Mouse (Mus musculus): ENCODE results near the gene Fmnl1. TPM values are rescaled to one million over a fixed set of nuclear protein-coding genes. Genes with fewer than 3 reads are reported as not detected.

Gene Fmnl1
- polyA plus RNA-seq, 1 experiment from 2014 or later = 2.6 TPM

GRCm38 (mm10) chr11:103164391-103164790, 6.5 kb upstream of the Fmnl1 start:
- WGBS = 13% methylated on average over 10 of the region's 10 CpGs

GRCm38 (mm10) chr11:103168690-103169390, 2.1 kb upstream of the Fmnl1 start:
- H3K9me3 ChIP-seq = no peaks in the 10 kb centered on the region
- H3K36me3 ChIP-seq = no peaks in the 10 kb centered on the region
- ATAC-seq (ENCODE audit: extremely low read depth, insufficient number of reproducible peaks, low FRiP score, low TSS enrichment) = no peak
- peaks cover 71% of the 10 kb centered on the region for H3K27me3 ChIP-seq (replicated peaks)
- H3K4me2 ChIP-seq = no peak overlapping the region
- H3K9ac ChIP-seq = no peak overlapping the region
- WGBS = 25% methylated on average over 9 of the region's 9 CpGs
- peaks cover 25% of the 10 kb centered on the region for H3K4me1 ChIP-seq
- H3K27ac ChIP-seq (replicated peaks) = no peak overlapping the region
- no peak overlapping the region for H3K4me3 ChIP-seq

More at GRCm38 (mm10) chr11:103164391-103164790, 6.5 kb upstream of the Fmnl1 start:
- H3K36me3 ChIP-seq = no peaks in the 10 kb centered on the region
- no peak for ATAC-seq (ENCODE audit: extremely low read depth, insufficient number of reproducible peaks, low FRiP score, low TSS enrichment)
- peaks cover 26% of the 10 kb centered on the region for H3K27me3 ChIP-seq (replicated peaks)
- no peak overlapping the region; the same call in 1 of the 2 replicates for H3K4me3 ChIP-seq
- peak overlapping the region; percentile 35 for H3K4me2 ChIP-seq
- no peak overlapping the region for H3K27ac ChIP-seq (replicated peaks)
- H3K9me3 ChIP-seq = no peaks in the 10 kb centered on the region
- H3K4me1 ChIP-seq = peaks cover 8% of the 10 kb centered on the region
- H3K9ac ChIP-seq = 0 out of 2 replicates have a peak overlapping the region, but pooled peaks have one; percentile 28

GRCm38 (mm10) chr11:103169664-103170063, 1.2 kb upstream of the Fmnl1 start:
- Histone ChIP-seq H3K4me2 (no peak overlapping the region), H3K27me3 (replicated peaks) (peaks cover 72% of the 10 kb centered on the region), H3K9ac (no peak overlapping the region), H3K4me1 (peaks cover 23% of the 10 kb centered on the region), H3K4me3 (no peak overlapping the region), H3K9me3 (no peaks in the 10 kb centered on the region), H3K27ac (replicated peaks) (no peak overlapping the region), H3K36me3 (no peaks in the 10 kb centered on the region)
- no peak for ATAC-seq (ENCODE audit: extremely low read depth, insufficient number of reproducible peaks, low FRiP score, low TSS enrichment)
- WGBS = 77% methylated on average over 5 of the region's 5 CpGs

GRCm38 (mm10) chr11:103170111-103170493, 805 bp upstream of the Fmnl1 start:
- Histone ChIP-seq H3K27me3 (replicated peaks) (peaks cover 72% of the 10 kb centered on the region), H3K4me3 (peak overlapping the region; percentile 68), H3K36me3 (no peaks in the 10 kb centered on the region), H3K9me3 (no peaks in the 10 kb centered on the region), H3K27ac (replicated peaks) (no peak overlapping the region), H3K9ac (peak overlapping the region; percentile 83), H3K4me1 (peaks cover 27% of the 10 kb centered on the region), H3K4me2 (peak overlapping the region; percentile 96)
- ATAC-seq (ENCODE audit: extremely low read depth, insufficient number of reproducible peaks, low FRiP score, low TSS enrichment) = no peak
- WGBS = 44% methylated on average over 3 of the region's 3 CpGs

GRCm38 (mm10) chr11:103171286-103171620, 346 bp downstream of the Fmnl1 start:
- H3K4me1 ChIP-seq = peaks cover 35% of the 10 kb centered on the region
- no peak for ATAC-seq (ENCODE audit: extremely low read depth, insufficient number of reproducible peaks, low FRiP score, low TSS enrichment)
- peak overlapping the region; percentile 83 for H3K9ac ChIP-seq
- peak overlapping the region; percentile 96 for H3K4me2 ChIP-seq
- H3K9me3 ChIP-seq = no peaks in the 10 kb centered on the region
- 3% methylated on average over 23 of the region's 23 CpGs for WGBS
- H3K27ac ChIP-seq (replicated peaks) = no peak overlapping the region
- peak overlapping the region; percentile 68 for H3K4me3 ChIP-seq
- peaks cover 67% of the 10 kb centered on the region for H3K27me3 ChIP-seq (replicated peaks)
- H3K36me3 ChIP-seq = no peaks in the 10 kb centered on the region

- H3K36me3 ChIP-seq = no peaks in the 10 kb centered on the region
- H3K9me3 ChIP-seq = no peaks in the 10 kb centered on the region
- H3K27ac ChIP-seq (replicated peaks) = 0 out of 2 replicates have a peak overlapping the region, but pooled peaks have one; percentile 12
These were observed 940 bp downstream of the Fmnl1 start for GRCm38 (mm10) chr11:103171703-103172391.

GRCm38 (mm10) chr11:103172392-103173040, 1.6 kb downstream of the Fmnl1 start:
- 41% methylated on average over 6 of the region's 6 CpGs for WGBS
- Histone ChIP-seq H3K4me2 (peak overlapping the region; percentile 96; the same call in 1 of the 2 replicates), H3K4me1 (peaks cover 46% of the 10 kb centered on the region), H3K9me3 (no peaks in the 10 kb centered on the region), H3K4me3 (0 out of 2 replicates have a peak overlapping the region, but pooled peaks have one; percentile 68), H3K27ac (replicated peaks) (no peak overlapping the region), H3K27me3 (replicated peaks) (peaks cover 60% of the 10 kb centered on the region), H3K36me3 (no peaks in the 10 kb centered on the region), H3K9ac (no peak overlapping the region)
- no peak for ATAC-seq (ENCODE audit: extremely low read depth, insufficient number of reproducible peaks, low FRiP score, low TSS enrichment)

More at GRCm38 (mm10) chr11:103171703-103172391, 940 bp downstream of the Fmnl1 start:
- WGBS = 38% methylated on average over 9 of the region's 9 CpGs
- Histone ChIP-seq H3K27me3 (replicated peaks) (peaks cover 63% of the 10 kb centered on the region), H3K4me2 (peak overlapping the region; percentile 96), H3K9ac (peak overlapping the region; percentile 83; the same call in 1 of the 2 replicates), H3K4me3 (peak overlapping the region; percentile 68), H3K4me1 (peaks cover 39% of the 10 kb centered on the region)
- ATAC-seq (ENCODE audit: extremely low read depth, insufficient number of reproducible peaks, low FRiP score, low TSS enrichment) = no peak

GRCm38 (mm10) chr11:103173041-103173770, 2.3 kb downstream of the Fmnl1 start:
- peaks cover 56% of the 10 kb centered on the region for H3K27me3 ChIP-seq (replicated peaks)

GRCm38 (mm10) chr11:103173771-103174344, 3.0 kb downstream of the Fmnl1 start:
- WGBS = 83% methylated on average over 11 of the region's 11 CpGs
- no peak overlapping the region for H3K27ac ChIP-seq (replicated peaks)
- no peaks in the 10 kb centered on the region for H3K9me3 ChIP-seq
- no peak overlapping the region for H3K9ac ChIP-seq
- no peaks in the 10 kb centered on the region for H3K36me3 ChIP-seq
- no peak overlapping the region for H3K4me3 ChIP-seq
- H3K4me2 ChIP-seq = no peak overlapping the region
- peaks cover 51% of the 10 kb centered on the region for H3K27me3 ChIP-seq (replicated peaks)
- H3K4me1 ChIP-seq = peaks cover 55% of the 10 kb centered on the region
- no peak for ATAC-seq (ENCODE audit: extremely low read depth, insufficient number of reproducible peaks, low FRiP score, low TSS enrichment)

More at GRCm38 (mm10) chr11:103173041-103173770, 2.3 kb downstream of the Fmnl1 start:
- H3K4me3 ChIP-seq = no peak overlapping the region
- ATAC-seq (ENCODE audit: extremely low read depth, insufficient number of reproducible peaks, low FRiP score, low TSS enrichment) = no peak
- no peak overlapping the region for H3K4me2 ChIP-seq
- H3K27ac ChIP-seq (replicated peaks) = no peak overlapping the region
- 79% methylated on average over 7 of the region's 7 CpGs for WGBS
- peaks cover 53% of the 10 kb centered on the region for H3K4me1 ChIP-seq
- H3K9ac ChIP-seq = no peak overlapping the region
- H3K36me3 ChIP-seq = no peaks in the 10 kb centered on the region
- no peaks in the 10 kb centered on the region for H3K9me3 ChIP-seq

GRCm38 (mm10) chr11:103174411-103174832, 3.5 kb downstream of the Fmnl1 start:
- H3K4me3 ChIP-seq = no peak overlapping the region
- peaks cover 46% of the 10 kb centered on the region for H3K27me3 ChIP-seq (replicated peaks)
- H3K36me3 ChIP-seq = no peaks in the 10 kb centered on the region
- H3K27ac ChIP-seq (replicated peaks) = no peak overlapping the region
- no peak for ATAC-seq (ENCODE audit: extremely low read depth, insufficient number of reproducible peaks, low FRiP score, low TSS enrichment)
- no peak overlapping the region for H3K9ac ChIP-seq
- H3K4me2 ChIP-seq = no peak overlapping the region
- no peaks in the 10 kb centered on the region for H3K9me3 ChIP-seq
- H3K4me1 ChIP-seq = peaks cover 55% of the 10 kb centered on the region
- 74% methylated on average over 5 of the region's 5 CpGs for WGBS

Data from heart, embryonic 13.5 days (tissue).